17 mouse cellular contexts compared by ENCODE assay signal in the genomic region with DNA sequence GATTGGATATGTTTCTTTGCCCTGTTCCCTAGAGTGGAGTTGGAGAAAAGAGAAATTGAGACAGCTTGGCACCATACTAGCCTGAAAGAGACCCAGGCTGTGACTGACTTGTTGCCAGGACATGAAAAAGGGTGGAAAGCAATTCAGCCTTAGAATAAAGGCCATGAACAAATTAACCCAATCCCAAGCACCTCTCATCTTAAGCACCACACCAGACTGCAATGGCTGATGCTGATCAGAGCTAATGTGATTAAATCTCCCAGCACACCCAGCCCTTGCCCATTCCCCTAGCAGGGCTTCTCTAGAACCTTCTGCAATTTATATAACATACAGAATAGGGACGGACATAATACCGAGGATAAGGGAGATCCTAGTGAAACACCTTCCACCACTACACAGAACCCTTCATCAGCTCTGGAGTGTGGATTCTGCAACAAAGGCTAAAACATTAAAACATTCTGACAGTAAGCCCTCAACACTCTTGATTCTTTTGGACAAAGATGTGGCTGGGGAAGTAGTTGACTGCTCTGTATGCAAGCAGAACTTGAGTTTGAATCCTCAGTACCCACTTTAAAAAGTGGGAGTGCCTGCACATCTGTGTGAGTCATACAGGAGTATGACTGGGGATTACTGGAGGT. TPM values are rescaled to one million over a fixed set of nuclear protein-coding genes. Genes with fewer than 3 reads are reported as not detected.
DNase-seq lines count a peak whose midpoint lies in the region; ATAC-seq and TF ChIP-seq lines count a peak whose summit lies in the region.
"Had no signal": no experiment of that assay in that cellular context is flagged by ENCODE, and none has a peak within 500 bp of the region (broad histone marks: within the 10 kb centered on the region; RNA-seq: fewer than 3 reads in every experiment).

No protein-coding gene starts in this region.

- TF ChIP-seq EP300 in liver, embryonic 14.5 days (IDR thresholded peaks at IDR 0.05; ENCODE audit: low read depth), result no peak

- H3K36me3 ChIP-seq in forebrain, embryonic 11.5 days (ENCODE audit: control insufficient read depth, insufficient read depth, low read length), result peaks cover 11% of the 10 kb centered on the region
- peaks cover 41% of the 10 kb centered on the region for H3K36me3 ChIP-seq in forebrain, embryonic 14.5 days (ENCODE audit: control insufficient read depth, insufficient read depth, low read length)
- H3K36me3 ChIP-seq in liver, embryonic 14.5 days (replicated peaks; ENCODE audit: control insufficient read depth, insufficient read depth, low read depth), result peaks cover 24% of the 10 kb centered on the region

- H3K9me3 ChIP-seq in forebrain, embryonic 11.5 days (ENCODE audit: control insufficient read depth, low read length), result no peaks in the 10 kb centered on the region
- H3K9me3 ChIP-seq in forebrain, embryonic 14.5 days (replicated peaks; ENCODE audit: control insufficient read depth, low read length), result no peaks in the 10 kb centered on the region
- H3K9me3 ChIP-seq in liver, embryonic 14.5 days (ENCODE audit: control insufficient read depth, low read length), result no peaks in the 10 kb centered on the region
- H3K9me3 ChIP-seq: forebrain, embryonic 10.5 days; heart, embryonic 12.5 days; hindbrain, embryonic 15.5 days; neural tube, embryonic 13.5 days had no signal

- H3K4me3 ChIP-seq in forebrain, embryonic 11.5 days (ENCODE audit: low read depth, low read length), result no peak overlapping the region
- H3K4me3 ChIP-seq in forebrain, embryonic 14.5 days (ENCODE audit: low read depth, low read length), result no peak overlapping the region
- H3K4me3 ChIP-seq in liver, embryonic 14.5 days (ENCODE audit: insufficient read depth in 1 of 2, low read depth in 2 of 2, low read length in 2 of 2), result no peak overlapping the region
- H3K4me3 ChIP-seq: forebrain, embryonic 10.5 days; gastrocnemius, adult 2 months; heart, embryonic 12.5 days; hindbrain, embryonic 15.5 days; neural tube, embryonic 13.5 days had no signal

- no peak overlapping the region for H3K4me2 ChIP-seq in forebrain, embryonic 11.5 days (ENCODE audit: low read depth, low read length, severe bottlenecking)
- no peak overlapping the region for H3K4me2 ChIP-seq in forebrain, embryonic 14.5 days (ENCODE audit: low read length)
- no peak overlapping the region for H3K4me2 ChIP-seq in liver, embryonic 14.5 days (ENCODE audit: low read depth)
- H3K4me2 ChIP-seq: heart, embryonic 12.5 days; hindbrain, embryonic 15.5 days; neural tube, embryonic 13.5 days had no signal

- no peak for DNase-seq in forebrain, embryonic 11.5 days (ENCODE audit: low spot score)
- DNase-seq in forebrain, embryonic 14.5 days (ENCODE audit: low spot score), result no peak
- DNase-seq in A20 (ENCODE audit: low read depth, low spot score) (peak; percentile 24), ZHBTc4 (ENCODE audit: low read depth, low spot score) (peak; percentile 81)
- no peak for DNase-seq in liver, embryonic 14.5 days (ENCODE audit: low read depth in 3 of 3, low spot score in 3 of 3)
- DNase-seq in lung, postnatal 10 days, result no peak
- DNase-seq in urinary bladder, postnatal 4 days (ENCODE audit: low spot score in 2 of 2), result no peak
- no peak for DNase-seq in adrenal gland, adult 8-10 months
- DNase-seq: cerebellum, adult 11-12 months; gastrocnemius, adult 2 months; left cerebral cortex, postnatal 4 days; midbrain, embryonic 14.5 days had no signal

- peaks cover 2% of the 10 kb centered on the region; the same call in 1 of the 2 replicates for H3K4me1 ChIP-seq in forebrain, embryonic 11.5 days (replicated peaks; ENCODE audit: control insufficient read depth, insufficient read depth, low read length)
- peaks cover 9% of the 10 kb centered on the region for H3K4me1 ChIP-seq in forebrain, embryonic 14.5 days (ENCODE audit: control insufficient read depth, insufficient read depth, low read length)
- H3K4me1 ChIP-seq in liver, embryonic 14.5 days (replicated peaks; ENCODE audit: control insufficient read depth in 2 of 2, insufficient read depth in 2 of 2, low read length in 1 of 2), result peaks cover 6 to 25% of the 10 kb centered on the region in 2 experiments

- no peak for TF ChIP-seq CTCF in liver, embryonic 14.5 days (IDR thresholded peaks at IDR 0.05; ENCODE audit: low read depth)

- no peak overlapping the region for H3K9ac ChIP-seq in forebrain, embryonic 11.5 days (ENCODE audit: low read length)
- H3K9ac ChIP-seq in forebrain, embryonic 14.5 days (ENCODE audit: low read length), result no peak overlapping the region
- H3K9ac ChIP-seq in liver, embryonic 14.5 days (replicated peaks), result no peak overlapping the region
- H3K9ac ChIP-seq: heart, embryonic 12.5 days; hindbrain, embryonic 15.5 days; neural tube, embryonic 13.5 days had no signal

- no peaks in the 10 kb centered on the region for H3K27me3 ChIP-seq in forebrain, embryonic 11.5 days (ENCODE audit: control insufficient read depth, insufficient read depth, low read length)
- H3K27me3 ChIP-seq in forebrain, embryonic 14.5 days (replicated peaks; ENCODE audit: control insufficient read depth, insufficient read depth, low read length), result no peaks in the 10 kb centered on the region
- H3K27me3 ChIP-seq in liver, embryonic 14.5 days (ENCODE audit: control insufficient read depth, insufficient read depth, low read length), result no peaks in the 10 kb centered on the region
- H3K27me3 ChIP-seq: heart, embryonic 12.5 days; hindbrain, embryonic 15.5 days; neural tube, embryonic 13.5 days had no signal

- WGBS in forebrain, embryonic 11.5 days, result 23% methylated on average over 2 of the region's 2 CpGs
- WGBS in forebrain, embryonic 14.5 days, result 23% methylated on average over 2 of the region's 2 CpGs
- WGBS in liver, embryonic 14.5 days (ENCODE audit: insufficient replicate concordance), result 17% methylated on average over 2 of the region's 2 CpGs

- no peak for ATAC-seq in forebrain, embryonic 11.5 days (replicated peaks; ENCODE audit: low FRiP score)
- no peak for ATAC-seq in forebrain, embryonic 14.5 days
- ATAC-seq in liver, embryonic 14.5 days (ENCODE audit: insufficient read depth), result peak; percentile 0; the same call in 1 of the 2 replicates
- ATAC-seq: CD4-positive, CD25-positive, alpha-beta regulatory T cell, adult 4 months had no signal

- 0 out of 2 replicates have a peak overlapping the region, but pooled peaks have one; percentile 8 for H3K27ac ChIP-seq in forebrain, embryonic 11.5 days (ENCODE audit: low read depth, low read length)
- H3K27ac ChIP-seq in forebrain, embryonic 14.5 days (ENCODE audit: low read depth, low read length), result no peak overlapping the region
- peak overlapping the region; percentile 57 for H3K27ac ChIP-seq in liver, embryonic 14.5 days
- H3K27ac ChIP-seq: forebrain, embryonic 10.5 days; gastrocnemius, adult 2 months; hindbrain, embryonic 15.5 days; neural tube, embryonic 13.5 days had no signal

RNA-seq across cellular contexts. Expression of gene Rps12, which starts 4.1 kb away (rescaled TPM):
- polyA plus RNA-seq in forebrain, embryonic 11.5 days (2014; fragmentation: Nextera tagmentation; extraction: Ambion mirVana), result 130 and 155 TPM in 2 replicates
- polyA plus RNA-seq in forebrain, embryonic 14.5 days (2014; fragmentation: Nextera tagmentation; extraction: Ambion mirVana), result 143 and 176 TPM in 2 replicates
- 3,928 and 4,028 TPM in 2 replicates for polyA plus RNA-seq in liver, embryonic 14.5 days (2012; rRNA removed)
- 198 and 228 TPM in 2 replicates for polyA plus RNA-seq in liver, embryonic 14.5 days (2014; fragmentation: Nextera tagmentation; extraction: Ambion mirVana)
- total RNA-seq in adrenal gland, adult 8-10 months (2022), result 100 to 1,000 TPM; 283 to 619 (median 405) TPM

RNA-seq across cellular contexts. Expression of gene Slc18b1, which starts 13.8 kb away (rescaled TPM):
- polyA plus RNA-seq in forebrain, embryonic 11.5 days (2014; fragmentation: Nextera tagmentation; extraction: Ambion mirVana), result 15.9 and 20.9 TPM in 2 replicates
- polyA plus RNA-seq in forebrain, embryonic 14.5 days (2014; fragmentation: Nextera tagmentation; extraction: Ambion mirVana), result 19.5 and 22.2 TPM in 2 replicates
- polyA plus RNA-seq in liver, embryonic 14.5 days (2012; rRNA removed), result 1.9 TPM in 2 replicates
- polyA plus RNA-seq in liver, embryonic 14.5 days (2014; fragmentation: Nextera tagmentation; extraction: Ambion mirVana), result 1.8 and 2.2 TPM in 2 replicates
- 10 to 100 TPM; 31.3 to 54.2 (median 44.7) TPM for total RNA-seq in adrenal gland, adult 8-10 months (2022)
- polyA plus RNA-seq: CD4-positive, CD25-positive, alpha-beta regulatory T cell, adult 4 months had no signal

Comparison
In these comparisons a context has a peak if more than half of its experiments do, and no peak if none do; other contexts are left out.
1. DNase-seq: peak in A20 (single experiment) and ZHBTc4 (single experiment); none in forebrain, embryonic 11.5 days (single experiment), forebrain, embryonic 14.5 days (single experiment), liver, embryonic 14.5 days (0 of 3), lung, postnatal 10 days (single experiment), urinary bladder, postnatal 4 days (0 of 2) and adrenal gland, adult 8-10 months (single experiment).